Mouse (Mus musculus): ENCODE results near the gene Pdlim5. TPM values are rescaled to one million over a fixed set of nuclear protein-coding genes. Genes with fewer than 3 reads are reported as not detected.

Pdlim5 gene
- polyA plus RNA-seq, 1 experiment = 14.3 TPM

DNA sequence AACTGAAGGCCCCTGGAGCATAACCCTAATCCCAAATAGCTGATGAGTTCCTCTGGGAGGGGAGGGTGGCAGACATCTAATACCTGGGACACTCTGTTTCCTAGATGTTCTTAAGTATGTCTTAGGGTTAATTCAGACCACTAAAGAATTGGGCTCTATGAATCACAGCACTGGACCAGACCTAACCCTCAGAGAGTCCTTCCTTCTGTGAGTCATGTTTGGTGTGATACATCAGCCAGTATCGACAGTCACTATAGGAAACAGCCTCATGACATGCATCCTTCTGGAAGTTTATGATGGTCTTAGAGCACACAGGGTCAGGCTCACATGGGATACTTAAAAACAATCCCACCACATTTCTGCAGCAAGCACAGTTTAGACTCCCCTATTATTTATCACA lies 143.4 kb downstream of the Pdlim5 start:
- TF ChIP-seq CTCF (IDR thresholded peaks at IDR 0.05; ENCODE audit: borderline replicate concordance, extremely low read depth, insufficient read depth, insufficient read length) (no peak), POLR2A (IDR thresholded peaks at IDR 0.05; ENCODE audit: borderline replicate concordance, extremely low read depth, insufficient read depth, insufficient read length, poor library complexity, severe bottlenecking) (no peak)
- no peak for DNase-seq (ENCODE audit: low read depth)

DNA sequence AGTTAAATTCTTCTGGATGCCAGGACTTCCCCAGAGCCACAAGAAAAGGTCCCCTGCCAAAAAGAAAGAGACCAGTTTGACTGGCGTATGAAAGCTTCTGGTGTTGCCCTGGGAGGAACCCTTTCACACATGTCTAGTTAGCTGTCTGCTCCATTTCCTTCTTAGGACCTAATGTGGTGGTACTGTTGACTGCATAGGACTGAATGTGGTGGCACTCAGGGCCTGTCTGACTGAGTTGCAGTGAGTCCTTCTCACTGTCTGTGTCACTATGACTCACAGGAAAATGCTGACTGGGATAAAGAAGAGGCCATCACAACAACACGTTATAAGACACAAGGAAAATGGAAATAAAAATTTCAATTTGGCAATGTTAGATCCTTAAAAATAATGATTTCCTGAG lies 146.0 kb downstream of the Pdlim5 start:
- TF ChIP-seq CTCF (IDR thresholded peaks at IDR 0.05; ENCODE audit: borderline replicate concordance, extremely low read depth, insufficient read depth, insufficient read length) (no peak), POLR2A (IDR thresholded peaks at IDR 0.05; ENCODE audit: borderline replicate concordance, extremely low read depth, insufficient read depth, insufficient read length, poor library complexity, severe bottlenecking) (no peak)
- DNase-seq (ENCODE audit: low read depth) = peak; percentile 12

DNA sequence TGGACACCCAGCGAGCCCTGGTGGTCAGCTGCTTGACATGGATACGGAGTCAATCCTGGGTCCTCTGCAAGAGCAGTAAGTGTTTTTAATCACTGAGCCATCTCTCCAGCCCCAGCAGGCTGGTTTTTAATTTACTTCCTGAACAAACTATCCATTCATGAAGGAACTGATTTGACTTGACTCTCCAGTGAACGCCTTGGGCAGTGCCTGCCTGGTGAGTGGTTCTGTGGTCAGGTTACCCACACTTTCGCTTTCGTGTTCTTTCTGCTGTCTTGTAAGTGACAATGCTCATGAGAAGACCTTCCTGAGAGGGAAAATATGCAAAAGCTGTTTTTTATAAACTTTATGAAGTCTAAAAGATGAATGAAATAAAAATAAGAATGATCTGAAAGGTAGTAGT lies 152.2 kb downstream of the Pdlim5 start:
- TF ChIP-seq CTCF (IDR thresholded peaks at IDR 0.05; ENCODE audit: borderline replicate concordance, extremely low read depth, insufficient read depth, insufficient read length) = no peak
- TF ChIP-seq POLR2A (IDR thresholded peaks at IDR 0.05; ENCODE audit: borderline replicate concordance, extremely low read depth, insufficient read depth, insufficient read length, poor library complexity, severe bottlenecking) = no peak
- DNase-seq (ENCODE audit: low read depth) = no peak

DNA sequence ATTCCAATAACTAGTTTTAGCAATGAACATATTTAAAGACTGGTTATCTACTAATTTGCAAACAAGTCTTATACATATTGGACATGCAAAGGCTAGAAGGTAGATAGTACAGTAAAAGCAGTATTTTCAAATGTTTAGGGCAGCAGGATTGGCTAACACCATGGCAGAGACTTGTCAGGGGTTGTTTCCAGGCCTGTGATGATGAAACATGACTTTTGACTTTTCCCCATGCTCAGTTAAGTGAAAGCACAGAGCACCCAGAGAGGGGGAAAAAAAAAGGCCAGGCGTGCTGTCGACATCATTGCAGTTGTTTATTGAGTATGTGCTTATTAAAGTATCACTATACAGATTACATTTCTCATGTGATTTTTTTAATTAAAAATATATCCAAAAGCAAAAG lies 156.2 kb downstream of the Pdlim5 start:
- TF ChIP-seq CTCF (IDR thresholded peaks at IDR 0.05; ENCODE audit: borderline replicate concordance, extremely low read depth, insufficient read depth, insufficient read length) = no peak
- TF ChIP-seq POLR2A (IDR thresholded peaks at IDR 0.05; ENCODE audit: borderline replicate concordance, extremely low read depth, insufficient read depth, insufficient read length, poor library complexity, severe bottlenecking) = no peak
- DNase-seq (ENCODE audit: low read depth) = no peak

DNA sequence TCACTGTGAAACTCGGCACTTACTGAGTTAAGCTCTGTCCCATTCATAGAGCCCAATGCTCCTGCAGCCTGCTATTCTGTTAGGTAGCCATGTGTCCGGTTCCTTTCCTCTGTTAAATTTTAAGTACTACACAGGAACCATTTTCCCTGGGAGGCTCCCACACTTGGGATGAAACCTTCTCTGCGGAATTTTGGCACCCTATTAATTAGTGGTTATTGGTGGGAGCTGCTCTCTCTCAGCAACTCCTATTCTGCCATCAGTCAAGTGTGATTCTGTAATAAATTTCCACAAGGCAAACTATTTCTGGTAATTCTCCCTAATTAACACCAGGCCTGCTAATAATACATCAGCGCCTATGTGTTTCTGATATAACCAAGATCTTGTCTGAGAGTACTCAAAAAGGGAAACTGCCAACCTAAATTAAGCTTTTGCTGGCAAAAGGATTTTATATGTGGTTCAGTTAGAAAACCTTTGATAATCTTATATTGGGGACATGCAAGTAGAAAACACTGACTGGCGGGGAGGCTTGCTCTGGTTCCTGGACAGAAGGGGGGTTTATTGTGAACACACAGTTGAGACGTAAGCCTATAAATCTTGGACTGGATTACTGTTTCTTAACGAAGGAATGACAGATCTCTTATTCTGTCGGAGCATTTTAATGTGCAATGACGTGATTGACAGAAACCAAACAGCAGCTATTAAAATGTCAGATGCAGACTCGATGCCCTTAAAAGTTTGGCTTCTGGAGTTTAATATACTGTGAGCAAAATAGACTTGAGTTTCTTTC lies 157.0 kb downstream of the Pdlim5 start:
- peak; percentile 71 for DNase-seq (ENCODE audit: low read depth)
- TF ChIP-seq POLR2A (IDR thresholded peaks at IDR 0.05; ENCODE audit: borderline replicate concordance, extremely low read depth, insufficient read depth, insufficient read length, poor library complexity, severe bottlenecking) (no peak), CTCF (IDR thresholded peaks at IDR 0.05; ENCODE audit: borderline replicate concordance, extremely low read depth, insufficient read depth, insufficient read length) (no peak)

DNA sequence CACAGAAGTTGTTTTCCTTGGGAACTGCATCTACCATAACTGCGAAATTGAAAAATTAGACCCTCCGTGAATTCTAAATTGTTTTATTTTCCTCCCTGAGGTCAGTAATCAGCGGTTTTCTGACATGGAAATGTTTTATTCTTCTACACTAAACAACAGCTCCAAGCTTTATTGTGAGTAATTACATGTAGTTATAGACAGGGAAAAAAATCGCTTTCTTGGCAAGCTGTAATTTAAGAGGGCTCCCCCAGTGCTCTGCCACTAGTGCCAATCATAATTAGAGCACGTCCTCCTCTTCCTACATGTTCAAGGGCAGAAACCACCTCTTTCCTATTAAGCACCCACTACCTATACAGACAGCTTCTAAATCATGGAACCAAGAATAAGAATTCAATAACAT lies 157.9 kb downstream of the Pdlim5 start:
- DNase-seq (ENCODE audit: low read depth) = peak; percentile 76
- TF ChIP-seq CTCF (IDR thresholded peaks at IDR 0.05; ENCODE audit: borderline replicate concordance, extremely low read depth, insufficient read depth, insufficient read length) (no peak), POLR2A (IDR thresholded peaks at IDR 0.05; ENCODE audit: borderline replicate concordance, extremely low read depth, insufficient read depth, insufficient read length, poor library complexity, severe bottlenecking) (no peak)

DNA sequence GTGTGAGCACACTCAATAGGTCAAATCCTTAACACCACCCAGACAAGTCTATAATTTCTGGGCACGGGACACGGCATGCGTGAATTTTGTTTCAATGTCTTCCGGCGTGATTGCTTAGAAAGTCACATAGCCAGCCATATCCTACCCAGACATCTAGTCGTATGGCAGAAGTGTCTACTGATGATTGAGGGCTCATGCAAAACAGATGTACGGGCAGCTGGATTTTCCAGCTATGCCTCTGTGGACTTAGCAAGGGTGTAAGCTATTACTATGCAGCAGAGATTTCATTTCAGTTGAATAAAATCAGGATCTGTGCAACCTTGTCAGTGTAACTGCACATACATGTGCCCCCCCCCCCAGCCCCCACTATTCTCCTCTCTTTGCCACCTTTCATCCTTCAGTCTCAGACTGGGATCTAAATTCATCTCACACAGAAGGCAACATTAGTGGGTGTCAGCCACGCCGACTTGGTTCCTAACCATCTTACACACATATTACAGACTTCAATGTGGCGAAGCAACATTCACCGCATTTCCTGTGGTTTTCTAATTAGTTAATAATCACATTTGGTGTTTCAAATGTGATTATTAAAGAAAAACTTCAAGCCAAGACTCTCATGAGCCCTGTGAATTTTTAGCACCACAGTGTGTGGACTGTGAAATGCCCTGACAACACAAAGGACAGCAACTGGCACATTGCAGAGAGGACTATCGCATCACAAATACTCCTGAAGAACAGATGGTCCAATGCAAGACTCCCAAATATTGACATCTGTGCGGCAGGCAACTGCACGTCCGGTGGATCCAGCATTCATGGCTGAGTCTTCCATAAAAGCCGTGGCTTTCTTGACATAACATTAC lies 161.7 kb downstream of the Pdlim5 start:
- peak; percentile 76 for DNase-seq (ENCODE audit: low read depth)

DNA sequence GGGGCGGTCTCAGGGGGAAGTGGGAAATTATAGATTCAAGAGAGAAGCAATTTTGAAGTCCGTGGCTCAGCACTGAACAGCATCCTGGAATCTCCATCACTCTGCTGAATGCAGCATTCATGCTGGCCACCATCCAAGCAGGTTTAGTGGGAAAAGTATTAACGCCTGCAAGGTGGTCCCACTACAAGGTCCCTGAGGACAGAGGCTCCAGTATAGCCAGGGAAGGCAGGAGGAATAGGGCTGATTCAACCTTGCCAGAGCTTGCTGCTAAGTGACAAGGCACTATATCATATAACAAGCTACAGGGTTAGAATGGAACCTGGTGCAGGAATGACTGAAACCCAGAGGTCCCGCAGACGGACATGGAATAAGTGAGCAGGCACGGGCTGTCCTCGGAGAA lies 166.8 kb downstream of the Pdlim5 start:
- DNase-seq (ENCODE audit: low read depth) = no peak
- TF ChIP-seq POLR2A (IDR thresholded peaks at IDR 0.05; ENCODE audit: borderline replicate concordance, extremely low read depth, insufficient read depth, insufficient read length, poor library complexity, severe bottlenecking) = no peak
- no peak for TF ChIP-seq CTCF (IDR thresholded peaks at IDR 0.05; ENCODE audit: borderline replicate concordance, extremely low read depth, insufficient read depth, insufficient read length)

More for the DNA sequence above, 161.7 kb downstream of the Pdlim5 start:
- TF ChIP-seq CTCF (IDR thresholded peaks at IDR 0.05; ENCODE audit: borderline replicate concordance, extremely low read depth, insufficient read depth, insufficient read length) (no peak), POLR2A (IDR thresholded peaks at IDR 0.05; ENCODE audit: borderline replicate concordance, extremely low read depth, insufficient read depth, insufficient read length, poor library complexity, severe bottlenecking) (no peak)

DNA sequence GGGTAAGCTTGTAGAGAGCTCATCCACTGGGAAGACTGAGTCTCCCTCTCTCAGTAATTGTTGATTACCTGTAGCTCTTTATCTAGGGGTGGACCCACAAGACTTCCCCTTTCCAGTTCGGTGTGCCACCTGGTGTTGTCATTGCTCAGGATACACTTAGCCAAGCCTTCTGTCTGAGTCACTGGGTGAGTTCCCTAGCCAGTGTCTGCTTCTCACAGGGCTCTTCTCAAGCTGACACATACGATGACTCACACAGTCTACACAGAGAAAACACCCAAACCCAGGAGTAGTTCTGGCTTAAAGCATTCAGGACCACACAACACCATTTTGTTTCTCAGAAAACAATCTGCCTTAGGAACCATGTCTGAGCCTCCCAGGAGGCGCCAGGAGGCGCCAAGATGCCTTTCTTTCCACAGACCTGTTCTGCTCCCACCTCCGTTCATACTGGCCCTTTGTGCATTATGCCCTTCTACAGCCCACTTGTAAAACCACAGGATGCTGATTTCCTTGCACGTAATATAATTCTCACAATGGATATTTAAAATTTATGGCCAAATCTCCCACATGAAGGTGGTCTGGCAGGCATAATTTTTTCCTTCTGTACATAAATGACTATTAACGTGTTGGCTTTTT lies 172.9 kb downstream of the Pdlim5 start:
- TF ChIP-seq POLR2A (IDR thresholded peaks at IDR 0.05; ENCODE audit: borderline replicate concordance, extremely low read depth, insufficient read depth, insufficient read length, poor library complexity, severe bottlenecking) (no peak), CTCF (IDR thresholded peaks at IDR 0.05; ENCODE audit: borderline replicate concordance, extremely low read depth, insufficient read depth, insufficient read length) (no peak)
- no peak for DNase-seq (ENCODE audit: low read depth)

DNA sequence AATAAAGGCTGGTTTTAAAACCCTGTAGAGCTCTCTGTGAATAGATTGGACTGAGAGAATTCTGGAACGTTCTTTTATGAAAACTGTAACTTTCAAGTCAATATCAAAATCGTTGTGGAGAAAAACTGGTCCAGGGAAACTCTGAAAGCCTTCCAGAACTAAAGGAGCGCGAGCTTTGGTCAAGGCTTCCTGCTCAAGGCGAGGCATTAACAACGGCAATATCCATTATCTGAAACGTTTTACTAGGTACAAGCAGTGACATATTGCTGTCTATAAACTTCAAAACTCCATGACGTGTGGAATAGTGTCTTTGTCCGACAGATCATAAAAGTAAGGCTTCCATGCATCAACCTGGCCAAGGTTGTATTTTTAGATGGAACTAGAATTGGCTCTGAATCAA lies 175.6 kb downstream of the Pdlim5 start:
- TF ChIP-seq POLR2A (IDR thresholded peaks at IDR 0.05; ENCODE audit: borderline replicate concordance, extremely low read depth, insufficient read depth, insufficient read length, poor library complexity, severe bottlenecking) (no peak), CTCF (IDR thresholded peaks at IDR 0.05; ENCODE audit: borderline replicate concordance, extremely low read depth, insufficient read depth, insufficient read length) (no peak)
- DNase-seq (ENCODE audit: low read depth) = no peak

DNA sequence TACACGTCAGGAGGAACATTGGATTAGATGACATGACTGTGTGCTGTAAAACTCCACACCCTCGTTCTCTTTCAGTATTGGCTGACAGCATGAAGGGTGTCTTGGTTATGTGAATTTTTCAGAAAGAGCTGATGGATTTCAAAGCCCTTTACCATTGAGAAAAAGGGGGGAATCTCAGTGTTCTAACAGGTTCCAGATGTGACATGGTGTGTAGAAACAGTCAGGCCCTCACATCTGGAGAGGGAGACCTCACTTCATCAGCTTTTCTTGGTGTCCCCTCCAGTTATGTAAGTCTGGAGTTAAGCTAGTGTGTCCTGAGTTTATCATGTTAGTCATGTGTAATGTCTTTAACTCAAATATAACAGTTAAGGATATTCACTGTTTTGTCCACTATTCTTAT lies 182.7 kb downstream of the Pdlim5 start:
- no peak for TF ChIP-seq CTCF (IDR thresholded peaks at IDR 0.05; ENCODE audit: borderline replicate concordance, extremely low read depth, insufficient read depth, insufficient read length)
- no peak for TF ChIP-seq POLR2A (IDR thresholded peaks at IDR 0.05; ENCODE audit: borderline replicate concordance, extremely low read depth, insufficient read depth, insufficient read length, poor library complexity, severe bottlenecking)
- no peak for DNase-seq (ENCODE audit: low read depth)

Data from brain, embryonic 14.5 days (tissue).